Mouse (Mus musculus) spleen, embryonic (tissue): ENCODE data around the gene Mrgprd.

Experiments used
- CTCF ChIA-PET: fragments of 350-600 bp; sonication (Branson Sonifier 250); formaldehyde crosslinking; loops from one replicate; lab custom pipeline; 2022; lab: Charles Lee

Mrgprd gene

GRCm38 (mm10) chr7:145302488-145303285 is 11.9 kb upstream of the Mrgprd start:
- CTCF ChIA-PET, result interaction anchor here (0.6 kb wide), 1 partner anchor 18 kb away, joined by 11 read pairs; no protein-coding TSS in a partner anchor

- CTCF ChIA-PET, result no interaction called here
Observed at GRCm38 (mm10) chr7:145304153-145304552, 10.5 kb upstream of the Mrgprd start.

- CTCF ChIA-PET, result no interaction called here
Observed at GRCm38 (mm10) chr7:145307636-145308035, 7.0 kb upstream of the Mrgprd start.

GRCm38 (mm10) chr7:145308061-145308675 is 6.5 kb upstream of the Mrgprd start:
- CTCF ChIA-PET, result no interaction called here

- CTCF ChIA-PET, result no interaction called here
Observed at GRCm38 (mm10) chr7:145308866-145309265, 5.8 kb upstream of the Mrgprd start.

- CTCF ChIA-PET, result no interaction called here
Observed at GRCm38 (mm10) chr7:145309877-145310276, 4.8 kb upstream of the Mrgprd start.

- CTCF ChIA-PET, result no interaction called here
Observed at GRCm38 (mm10) chr7:145310526-145310925, 4.1 kb upstream of the Mrgprd start.

GRCm38 (mm10) chr7:145312137-145312536 is 2.5 kb upstream of the Mrgprd start:
- CTCF ChIA-PET, result no interaction called here

- CTCF ChIA-PET, result no interaction called here
Observed at GRCm38 (mm10) chr7:145317522-145317921, 2.9 kb downstream of the Mrgprd start.

GRCm38 (mm10) chr7:145319481-145319880 is 4.8 kb downstream of the Mrgprd start:
- CTCF ChIA-PET, result no interaction called here

- CTCF ChIA-PET, result no interaction called here
Observed at GRCm38 (mm10) chr7:145323607-145324006, 9.0 kb downstream of the Mrgprd start.

- CTCF ChIA-PET, result no interaction called here
Observed at GRCm38 (mm10) chr7:145325697-145326096, 11.1 kb downstream of the Mrgprd start.

GRCm38 (mm10) chr7:145329982-145330381 is 15.3 kb downstream of the Mrgprd start:
- CTCF ChIA-PET, result no interaction called here

- CTCF ChIA-PET, result no interaction called here
Observed at GRCm38 (mm10) chr7:145330641-145331040, 16.0 kb downstream of the Mrgprd start.

GRCm38 (mm10) chr7:145332376-145333041 is 17.9 kb downstream of the Mrgprd start:
- CTCF ChIA-PET, result no interaction called here

GRCm38 (mm10) chr7:145333936-145334335 is 19.3 kb downstream of the Mrgprd start:
- CTCF ChIA-PET, result no interaction called here

GRCm38 (mm10) chr7:145334428-145335027 is 19.9 kb downstream of the Mrgprd start:
- CTCF ChIA-PET, result no interaction called here

- CTCF ChIA-PET, result no interaction called here
Observed at GRCm38 (mm10) chr7:145335199-145335598, 20.6 kb downstream of the Mrgprd start.

- CTCF ChIA-PET, result no interaction called here
Observed at GRCm38 (mm10) chr7:145335616-145336332, 21.1 kb downstream of the Mrgprd start.

GRCm38 (mm10) chr7:145337889-145338288 is 23.3 kb downstream of the Mrgprd start:
- CTCF ChIA-PET, result no interaction called here

- CTCF ChIA-PET, result no interaction called here
Observed at GRCm38 (mm10) chr7:145340248-145340904, 25.7 kb downstream of the Mrgprd start.
